Mouse (Mus musculus) CD4-positive, CD25-positive, alpha-beta regulatory T cell, adult 4 months (primary cell): ENCODE measurements around the gene Dhx34. TPM values are rescaled to one million over a fixed set of nuclear protein-coding genes. Genes with fewer than 3 reads are reported as not detected.
"Not testable (repeated sequence)": the region's sequence is repeated elsewhere in the genome, so short reads cannot be mapped to it uniquely, and the experiment has no call there.

Experiments used
- ATAC-seq: one replicate; pipeline ENCODE4 v1.8.0; 2017
- polyA plus RNA-seq, 2 experiments: library from polyadenylated mRNA; unstranded; fragments of 100-300 nt; shearing (Covaris generic); gene quantifications; one replicate each; pipeline ENCODE4 v1.2.1; 2017

The Dhx34 gene
- 10 to 100 TPM in 1 of 2 experiments, 1 to 10 TPM in 1; 9.3 to 13.7 TPM for polyA plus RNA-seq

- peak; percentile 91 for ATAC-seq
Observed at GRCm38 (mm10) chr7:16221582-16222272, at the start of gene Dhx34. TSS of gene Dhx34 (minus strand) at chr7:16222037.

GRCm38 (mm10) chr7:16271139-16271538 is 49.3 kb upstream of the Dhx34 start:
- no peak for ATAC-seq

GRCm38 (mm10) chr7:16266593-16266992 is 44.8 kb upstream of the Dhx34 start:
- ATAC-seq = not testable (repeated sequence)

GRCm38 (mm10) chr7:16265856-16266255 is 44.0 kb upstream of the Dhx34 start:
- no peak for ATAC-seq

GRCm38 (mm10) chr7:16263843-16264242 is 42.0 kb upstream of the Dhx34 start:
- no peak for ATAC-seq

GRCm38 (mm10) chr7:16263015-16263787 is 41.4 kb upstream of the Dhx34 start:
- ATAC-seq = peak; percentile 81

- no peak for ATAC-seq
Observed at GRCm38 (mm10) chr7:16261097-16261496, 39.3 kb upstream of the Dhx34 start.

- ATAC-seq = no peak
Observed at GRCm38 (mm10) chr7:16259110-16259590, 37.3 kb upstream of the Dhx34 start, which contains the start of gene C5ar1. TSS of gene C5ar1 (minus strand) at chr7:16259540.

GRCm38 (mm10) chr7:16257830-16258229 is 36.0 kb upstream of the Dhx34 start:
- ATAC-seq = no peak

- not testable (repeated sequence) for ATAC-seq
Observed at GRCm38 (mm10) chr7:16255963-16256362, 34.1 kb upstream of the Dhx34 start.

- no peak for ATAC-seq
Observed at GRCm38 (mm10) chr7:16254195-16254594, 32.4 kb upstream of the Dhx34 start.

GRCm38 (mm10) chr7:16250687-16251086 is 28.9 kb upstream of the Dhx34 start:
- ATAC-seq = no peak

GRCm38 (mm10) chr7:16245958-16246357 is 24.1 kb upstream of the Dhx34 start:
- ATAC-seq = no peak

- no peak for ATAC-seq
Observed at GRCm38 (mm10) chr7:16244067-16244466, 22.2 kb upstream of the Dhx34 start, which contains the start of gene C5ar2. TSS of gene C5ar2 (minus strand) at chr7:16244154.

- ATAC-seq = no peak
Observed at GRCm38 (mm10) chr7:16242198-16242597, 20.4 kb upstream of the Dhx34 start.

- ATAC-seq = no peak
Observed at GRCm38 (mm10) chr7:16241787-16242186, 19.9 kb upstream of the Dhx34 start.

GRCm38 (mm10) chr7:16240978-16241303 is 19.1 kb upstream of the Dhx34 start:
- ATAC-seq = no peak

GRCm38 (mm10) chr7:16240281-16240977 is 18.6 kb upstream of the Dhx34 start:
- ATAC-seq = no peak

GRCm38 (mm10) chr7:16239554-16239997 is 17.7 kb upstream of the Dhx34 start:
- no peak for ATAC-seq

- ATAC-seq = no peak
Observed at GRCm38 (mm10) chr7:16229869-16230268, 8.0 kb upstream of the Dhx34 start.

GRCm38 (mm10) chr7:16213986-16214385 is 7.9 kb downstream of the Dhx34 start:
- ATAC-seq = no peak

- ATAC-seq = no peak
Observed at GRCm38 (mm10) chr7:16213196-16213595, 8.6 kb downstream of the Dhx34 start.

- no peak for ATAC-seq
Observed at GRCm38 (mm10) chr7:16210862-16211365, 10.9 kb downstream of the Dhx34 start.
